ENCODE assay signal across 4 mouse cellular contexts in genomic region chr6:124297378-124297777, GRCm38 (mm10). TPM values are rescaled to one million over a fixed set of nuclear protein-coding genes. Genes with fewer than 3 reads are reported as not detected.
"Had no signal": no experiment of that assay in that cellular context is flagged by ENCODE, and none has a peak within 500 bp of the region (broad histone marks: within the 10 kb centered on the region; RNA-seq: fewer than 3 reads in every experiment).

No protein-coding gene starts in this region.

RNA-seq across cellular contexts. Expression of gene Cd163, which starts 7.1 kb away (rescaled TPM):
- polyA plus RNA-seq: heart, embryonic 11.5 days; hindbrain, embryonic 11.5 days; limb, embryonic 11.5 days; limb, embryonic 13.5 days had no signal
